Mouse (Mus musculus) intestine, embryonic 14.5 days (tissue): Measurements from ENCODE around the gene Hnrnpk. TPM values are rescaled to one million over a fixed set of nuclear protein-coding genes. Genes with fewer than 3 reads are reported as not detected.
A peak's percentile ranks its signal among the peaks of the same experiment; 100 is the strongest.
"Not testable (repeated sequence)": the region's sequence is repeated elsewhere in the genome, so short reads cannot be mapped to it uniquely, and the experiment has no call there.

Source experiments
- ATAC-seq: fragments of 200-750 bp; cut with Nextera tagmentation; replicated peaks from 2 replicates; pipeline ENCODE4 v1.8.0; 2017; ENCODE audit warnings: low read depth, moderate number of reproducible peaks, moderate TSS enrichment, moderate library complexity; ENCODE audit not compliant: low FRiP score, low TSS enrichment
- DNase-seq: peaks from one replicate; pipeline ENCODE4 v3.0.0-alpha.2; 2018; ENCODE audit warnings: low spot score
- H3K27ac ChIP-seq: fragments of 300-500 bp; sonication (generic); 2 replicates; pipeline ENCODE4 v1.5.1; 2014; ENCODE audit warnings: low read depth, mild to moderate bottlenecking, control low read depth
- H3K27me3 ChIP-seq: fragments of 300-500 bp; sonication (generic); replicated peaks from 2 replicates; pipeline ENCODE4 v1.6.1; 2014; ENCODE audit warnings: low read length, control low read depth; ENCODE audit not compliant: control insufficient read depth, insufficient read depth
- H3K36me3 ChIP-seq: fragments of 300-500 bp; sonication (generic); 2 replicates; pipeline ENCODE4 v1.6.1; 2014; ENCODE audit warnings: low read length, control low read depth; ENCODE audit not compliant: control insufficient read depth, insufficient read depth
- H3K4me1 ChIP-seq: fragments of 300-500 bp; sonication (generic); replicated peaks from 2 replicates; pipeline ENCODE4 v1.6.1; 2014; ENCODE audit warnings: low read length, control low read depth, mixed read lengths; ENCODE audit not compliant: control insufficient read depth, insufficient read depth
- H3K4me2 ChIP-seq: fragments of 300-500 bp; sonication (generic); 2 replicates; pipeline ENCODE4 v1.6.1; 2014; ENCODE audit warnings: low read length
- H3K4me3 ChIP-seq: fragments of 300-500 bp; sonication (generic); 2 replicates; pipeline ENCODE4 v1.5.1; 2014; ENCODE audit warnings: low read depth, low read length, control low read depth, mixed read lengths
- H3K9ac ChIP-seq: fragments of 300-500 bp; sonication (generic); 2 replicates; pipeline ENCODE4 v1.6.1; 2014; ENCODE audit warnings: mild to moderate bottlenecking, low read length
- H3K9me3 ChIP-seq: fragments of 300-500 bp; sonication (generic); 2 replicates; pipeline ENCODE4 v1.6.1; 2016; ENCODE audit warnings: low read length, control low read depth; ENCODE audit not compliant: control insufficient read depth
- WGBS: fragments of 180-500 bp; shearing (Covaris S2); extraction: QIAGEN DNeasy Blood & Tissue Kit; methylation state at CpG from one replicate; pipeline ENCODE4 v1.1.7; 2014; 5-methylcytosine and 5-hydroxymethylcytosine counted together
- polyA plus RNA-seq: library from polyadenylated mRNA; unstranded; fragments of >200 nt; fragmentation: Nextera tagmentation; extraction: Ambion mirVana; gene quantifications from 2 replicates; pipeline ENCODE4 v1.2.1, GENCODE M21; 2014

The Hnrnpk gene
- polyA plus RNA-seq, 1 experiment from 2014 or later = 1,414 TPM

DNA sequence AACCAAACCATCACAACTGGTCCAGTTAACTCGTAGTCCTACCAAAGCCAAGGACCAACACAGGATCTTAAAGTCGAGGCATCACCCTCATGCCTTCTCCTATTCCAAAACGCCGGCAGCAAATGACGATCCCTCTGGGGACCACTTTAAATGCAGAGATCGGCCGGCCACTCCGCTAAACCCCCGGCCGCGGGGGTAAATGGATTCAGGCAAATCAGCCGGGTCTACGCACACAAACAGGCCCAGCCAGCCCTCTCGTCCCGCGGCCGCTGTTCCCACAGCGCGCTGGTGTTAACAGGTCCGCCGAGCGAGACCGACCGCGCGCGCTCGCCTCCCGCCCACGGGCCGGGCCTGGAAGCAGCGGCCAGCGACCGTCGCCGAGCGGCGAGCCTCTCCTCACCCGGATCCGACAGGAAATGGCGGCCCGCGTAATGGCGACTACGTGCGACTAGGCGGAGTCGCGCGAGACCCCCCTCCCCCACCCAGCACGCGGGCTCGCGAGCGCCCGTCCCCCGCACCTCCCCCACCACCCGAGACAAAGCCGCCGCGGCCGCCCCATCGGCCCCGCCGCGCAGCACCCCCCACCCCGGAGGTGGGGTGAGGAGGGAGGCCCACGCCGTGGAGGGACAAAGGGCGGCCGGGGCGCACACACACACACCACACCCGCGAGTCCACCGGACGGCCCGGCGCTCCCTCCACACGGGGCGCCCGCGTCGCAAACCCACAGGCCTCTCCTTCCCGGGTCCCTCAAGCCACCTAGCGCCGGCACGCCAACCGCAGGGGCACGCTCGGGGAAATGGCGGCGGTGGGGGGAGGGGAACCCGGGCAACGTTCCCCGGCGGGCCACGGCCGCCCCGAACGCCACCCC lies 1.8 kb downstream of the Hnrnpk start:
- H3K4me3 ChIP-seq = peak overlapping the region; percentile 100
- H3K4me1 ChIP-seq = 0 out of 2 replicates have a peak, but pooled peaks cover 9% of the 10 kb centered on the region
- under 1% methylated on average over 81 of the region's 100 CpGs for WGBS
- peak overlapping the region; percentile 100 for H3K9ac ChIP-seq
- DNase-seq (peak; percentile 85), ATAC-seq (peak; percentile 28)
- H3K27me3 ChIP-seq = no peaks in the 10 kb centered on the region
- H3K4me2 ChIP-seq = peak overlapping the region; percentile 94
- H3K9me3 ChIP-seq = no peaks in the 10 kb centered on the region
- H3K27ac ChIP-seq = peak overlapping the region; percentile 99
- H3K36me3 ChIP-seq = peaks cover 33% of the 10 kb centered on the region

DNA sequence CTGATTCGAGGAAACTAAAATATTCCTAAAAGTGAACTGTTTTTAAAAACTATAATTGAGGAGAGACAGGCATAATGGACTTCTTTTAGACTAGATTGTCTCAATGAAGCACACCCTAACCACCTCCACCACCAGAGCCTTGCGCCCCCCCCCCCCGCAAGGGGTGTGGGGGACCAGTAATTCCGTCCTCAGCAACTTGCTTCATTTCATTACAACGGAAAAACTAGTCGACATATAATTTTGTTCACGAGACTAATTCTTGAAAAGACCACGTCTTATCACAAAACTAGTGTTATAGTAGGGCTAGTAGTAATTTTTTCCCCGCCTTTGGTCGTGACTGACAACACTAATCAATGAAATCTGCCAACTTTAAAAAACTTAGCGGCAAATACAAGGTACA lies 2.6 kb downstream of the Hnrnpk start:
- peaks cover 41% of the 10 kb centered on the region for H3K36me3 ChIP-seq
- peak overlapping the region; percentile 100 for H3K9ac ChIP-seq
- H3K9me3 ChIP-seq = no peaks in the 10 kb centered on the region
- 0% methylated on average over 11 of the region's 11 CpGs for WGBS
- H3K4me3 ChIP-seq = peak overlapping the region; percentile 100
- H3K27ac ChIP-seq = 0 out of 2 replicates have a peak overlapping the region, but pooled peaks have one; percentile 99
- ATAC-seq = no peak
- peak overlapping the region; percentile 94 for H3K4me2 ChIP-seq
- 0 out of 2 replicates have a peak, but pooled peaks cover 9% of the 10 kb centered on the region for H3K4me1 ChIP-seq
- no peaks in the 10 kb centered on the region for H3K27me3 ChIP-seq
- no peak for DNase-seq

DNA sequence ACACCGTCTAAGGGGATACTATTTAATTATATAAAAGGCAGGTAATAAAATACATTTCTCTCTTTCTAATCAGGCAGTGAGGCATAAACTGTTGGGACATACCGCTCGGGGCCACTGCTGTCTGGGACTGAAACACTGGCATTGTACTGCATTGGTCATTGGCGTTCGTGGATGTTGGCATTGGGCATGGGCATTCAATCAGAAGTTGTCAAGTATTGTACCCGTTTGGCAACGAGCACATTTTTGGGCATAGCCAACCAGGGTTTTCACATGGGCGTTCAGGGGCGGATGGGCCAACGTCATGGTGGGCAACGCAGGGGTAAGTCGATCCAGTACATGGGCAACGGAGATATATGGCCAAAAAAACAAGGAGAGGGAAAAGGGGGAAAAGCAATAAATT lies 5.5 kb downstream of the Hnrnpk start:
- Histone ChIP-seq H3K9ac (no peak overlapping the region), H3K27me3 (no peaks in the 10 kb centered on the region), H3K9me3 (no peaks in the 10 kb centered on the region), H3K27ac (no peak overlapping the region), H3K4me3 (no peak overlapping the region), H3K4me1 (0 out of 2 replicates have a peak, but pooled peaks cover 4% of the 10 kb centered on the region), H3K4me2 (no peak overlapping the region), H3K36me3 (peaks cover 70% of the 10 kb centered on the region)
- ATAC-seq (no peak), DNase-seq (no peak)
- WGBS = 91% methylated on average over 13 of the region's 13 CpGs

DNA sequence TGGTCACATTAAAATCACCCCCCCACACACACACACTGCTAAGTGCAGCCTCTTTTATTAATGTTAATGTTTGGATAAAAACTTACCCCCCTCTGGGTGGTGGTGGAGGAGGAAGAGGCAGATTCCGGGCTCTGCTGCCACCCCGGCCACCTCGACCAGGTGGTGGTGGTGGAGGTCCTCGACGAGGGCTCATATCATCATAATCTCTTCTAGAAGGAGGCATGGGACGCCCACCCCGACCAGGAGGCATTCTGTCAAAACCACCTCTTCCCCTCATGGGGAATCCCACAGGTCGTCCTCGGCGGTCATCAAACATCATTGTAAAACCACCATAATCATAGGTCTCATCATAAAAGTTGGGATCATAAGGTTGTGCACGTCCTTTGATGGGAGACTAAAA lies 8.8 kb downstream of the Hnrnpk start:
- H3K4me1 ChIP-seq = not testable (repeated sequence)

DNA sequence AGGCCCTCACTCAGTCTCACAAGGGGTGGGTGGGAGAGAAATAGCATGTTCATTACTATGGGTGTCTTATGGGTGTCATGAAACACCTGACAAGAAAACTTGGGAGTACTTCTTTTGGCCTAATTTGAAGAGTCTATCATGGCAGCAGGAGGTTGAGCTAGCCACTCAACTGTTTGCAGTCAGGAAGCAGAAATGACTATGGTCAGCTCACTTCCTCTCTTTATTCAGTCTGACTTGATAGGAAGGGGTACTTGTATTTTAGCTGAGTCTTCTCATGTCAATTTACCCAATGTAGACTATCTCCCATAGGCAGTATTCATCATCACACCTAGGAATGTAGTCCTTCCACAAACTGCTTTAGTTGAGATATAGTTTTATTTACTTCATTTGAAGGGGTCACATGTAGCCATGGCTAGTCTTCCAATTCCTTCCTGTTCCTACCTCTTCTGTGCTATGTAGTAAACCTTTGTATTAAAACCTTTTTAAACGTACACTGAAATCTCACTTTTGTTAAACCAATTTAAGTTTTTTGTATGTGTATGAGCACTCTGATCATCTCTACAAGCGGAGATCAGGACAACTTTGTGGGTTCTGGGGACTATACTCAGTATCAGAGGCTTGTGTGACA lies 13.7 kb downstream of the Hnrnpk start:
- WGBS = 76% methylated on average over 2 of the region's 2 CpGs
- peaks cover 46% of the 10 kb centered on the region for H3K36me3 ChIP-seq
- ATAC-seq (0 out of 2 replicates have a peak, but pooled peaks have one; percentile 7), DNase-seq (no peak)
- no peak overlapping the region for H3K4me3 ChIP-seq
- H3K27ac ChIP-seq = no peak overlapping the region
- no peaks in the 10 kb centered on the region for H3K9me3 ChIP-seq
- H3K4me2 ChIP-seq = no peak overlapping the region
- no peak overlapping the region for H3K9ac ChIP-seq
- no peaks in the 10 kb centered on the region for H3K27me3 ChIP-seq
- H3K4me1 ChIP-seq = no peaks in the 10 kb centered on the region

More for the DNA sequence above, 8.8 kb downstream of the Hnrnpk start:
- not testable (repeated sequence) for DNase-seq, H3K27me3 ChIP-seq, H3K9ac ChIP-seq, ATAC-seq, H3K4me3 ChIP-seq, H3K4me2 ChIP-seq, H3K27ac ChIP-seq, H3K9me3 ChIP-seq
- WGBS = 85% methylated on average over 11 of the region's 11 CpGs
- peaks cover 93% of the 10 kb centered on the region for H3K36me3 ChIP-seq

DNA sequence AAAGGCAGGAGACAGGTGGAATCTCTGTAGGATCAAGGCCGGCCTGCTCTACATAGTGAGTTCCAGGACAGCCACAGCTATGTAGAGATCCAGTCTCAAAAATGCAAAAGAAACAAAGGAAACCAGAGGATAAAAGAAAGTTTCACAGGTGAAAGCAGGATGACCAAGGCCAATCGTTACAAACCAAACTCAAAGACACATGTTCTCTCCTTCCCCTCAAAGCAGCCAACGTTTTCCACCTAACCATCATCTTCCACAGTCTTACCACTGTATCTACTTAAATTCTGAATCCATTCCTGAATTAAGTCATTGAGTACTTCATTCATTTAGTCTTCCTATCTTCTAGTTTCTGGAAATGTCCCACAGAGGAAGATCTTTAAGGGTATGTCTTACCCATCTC lies 14.8 kb downstream of the Hnrnpk start:
- no peaks in the 10 kb centered on the region for H3K27me3 ChIP-seq
- no peaks in the 10 kb centered on the region for H3K9me3 ChIP-seq
- peaks cover 35% of the 10 kb centered on the region for H3K36me3 ChIP-seq
- no peak overlapping the region for H3K27ac ChIP-seq
- H3K4me1 ChIP-seq = no peaks in the 10 kb centered on the region
- H3K4me2 ChIP-seq = no peak overlapping the region
- H3K4me3 ChIP-seq = no peak overlapping the region
- DNase-seq (no peak), ATAC-seq (no peak)
- 44% methylated on average over 3 of the region's 3 CpGs for WGBS
- no peak overlapping the region for H3K9ac ChIP-seq

DNA sequence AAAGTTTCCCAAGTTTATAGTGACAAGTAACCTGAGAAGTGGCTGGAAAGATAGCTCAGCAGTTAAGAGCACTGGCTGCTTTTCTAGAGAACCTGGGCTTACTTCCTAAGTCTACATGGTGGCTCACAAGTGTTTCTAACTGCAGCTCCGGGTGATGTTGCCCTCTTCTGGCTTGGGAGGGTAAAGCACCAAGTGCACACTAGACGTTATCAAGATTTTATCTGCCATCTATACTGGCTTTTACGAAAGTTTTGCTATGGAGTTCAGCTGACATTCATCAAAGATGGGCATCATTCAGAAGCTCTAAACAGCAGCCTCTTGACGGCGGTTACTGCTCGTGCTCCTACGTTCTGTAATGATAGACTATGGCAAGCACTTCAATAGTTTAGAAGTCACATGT lies 15.2 kb downstream of the Hnrnpk start:
- Histone ChIP-seq H3K4me2 (no peak overlapping the region), H3K27ac (no peak overlapping the region), H3K36me3 (peaks cover 32% of the 10 kb centered on the region), H3K27me3 (no peaks in the 10 kb centered on the region), H3K4me1 (no peaks in the 10 kb centered on the region), H3K9ac (no peak overlapping the region), H3K4me3 (no peak overlapping the region), H3K9me3 (no peaks in the 10 kb centered on the region)
- DNase-seq = peak; percentile 87
- 0 out of 2 replicates have a peak, but pooled peaks have one; percentile 37 for ATAC-seq
- WGBS = 8% methylated on average over 7 of the region's 7 CpGs

DNA sequence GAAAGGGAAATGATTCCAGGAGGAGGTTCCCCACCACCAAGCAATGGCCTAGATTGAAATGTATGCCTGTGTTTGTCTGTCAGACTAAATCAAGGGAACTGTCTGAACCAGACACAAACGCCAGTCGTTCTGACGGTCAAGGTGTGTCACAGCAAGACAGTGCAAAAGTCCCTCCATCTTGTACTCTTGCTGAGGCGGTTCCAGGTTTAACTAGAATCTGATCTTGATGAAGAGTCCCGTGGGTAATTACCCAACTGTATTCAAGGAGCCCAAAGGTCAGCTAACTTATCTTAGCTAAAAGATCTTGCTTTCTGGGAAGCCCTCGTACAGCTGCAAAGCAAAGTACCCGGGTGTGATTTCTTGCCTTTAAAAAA lies 17.6 kb downstream of the Hnrnpk start:
- H3K4me3 ChIP-seq = peak overlapping the region; percentile 70
- no peaks in the 10 kb centered on the region for H3K27me3 ChIP-seq
- DNase-seq = no peak
- no peak overlapping the region for H3K9ac ChIP-seq
- no peak overlapping the region for H3K27ac ChIP-seq
- ATAC-seq = no peak
- peaks cover 31% of the 10 kb centered on the region for H3K36me3 ChIP-seq
- WGBS = 79% methylated on average over 7 of the region's 7 CpGs
- peaks cover 10% of the 10 kb centered on the region for H3K9me3 ChIP-seq
- no peaks in the 10 kb centered on the region for H3K4me1 ChIP-seq
- peak overlapping the region; percentile 60 for H3K4me2 ChIP-seq
